Mouse (Mus musculus): ENCODE measurements around the gene Tmem108. TPM values are rescaled to one million over a fixed set of nuclear protein-coding genes. Genes with fewer than 3 reads are reported as not detected.

The Tmem108 gene
- polyA plus RNA-seq, 1 experiment from 2014 or later = 3.3 TPM

GRCm38 (mm10) chr9:103657183-103657975, 104.3 kb downstream of the Tmem108 start:
- ATAC-seq = no peak
- H3K36me3 ChIP-seq (ENCODE audit: control insufficient read depth, insufficient read depth) = no peaks in the 10 kb centered on the region
- H3K27ac ChIP-seq (ENCODE audit: low read depth, low read length) = no peak overlapping the region
- no peak overlapping the region for H3K4me3 ChIP-seq (ENCODE audit: low read depth, low read length)
- H3K4me1 ChIP-seq (replicated peaks; ENCODE audit: control insufficient read depth, insufficient read depth, low read length) = no peaks in the 10 kb centered on the region
- no peaks in the 10 kb centered on the region for H3K9me3 ChIP-seq (ENCODE audit: control insufficient read depth)
- H3K4me2 ChIP-seq (replicated peaks; ENCODE audit: low read depth) = no peak overlapping the region
- WGBS = 63% methylated on average over 13 of the region's 13 CpGs
- no peaks in the 10 kb centered on the region for H3K27me3 ChIP-seq (replicated peaks; ENCODE audit: control insufficient read depth, insufficient read depth, low read length)
- TF ChIP-seq CTCF (IDR thresholded peaks at IDR 0.05; ENCODE audit: low read depth) = no peak
- H3K9ac ChIP-seq (ENCODE audit: low read depth, low read length) = no peak overlapping the region

- Histone ChIP-seq H3K9me3 (ENCODE audit: control insufficient read depth) (no peaks in the 10 kb centered on the region), H3K4me1 (replicated peaks; ENCODE audit: control insufficient read depth, insufficient read depth, low read length) (no peaks in the 10 kb centered on the region), H3K4me3 (ENCODE audit: low read depth, low read length) (no peak overlapping the region), H3K9ac (ENCODE audit: low read depth, low read length) (no peak overlapping the region), H3K4me2 (replicated peaks; ENCODE audit: low read depth) (no peak overlapping the region), H3K27me3 (replicated peaks; ENCODE audit: control insufficient read depth, insufficient read depth, low read length) (no peaks in the 10 kb centered on the region), H3K36me3 (ENCODE audit: control insufficient read depth, insufficient read depth) (no peaks in the 10 kb centered on the region), H3K27ac (ENCODE audit: low read depth, low read length) (no peak overlapping the region)
- TF ChIP-seq CTCF (IDR thresholded peaks at IDR 0.05; ENCODE audit: low read depth) = no peak
- WGBS = 30% methylated on average over 10 of the region's 10 CpGs
- ATAC-seq = no peak
These were observed 107.5 kb downstream of the Tmem108 start for GRCm38 (mm10) chr9:103653995-103654587.

GRCm38 (mm10) chr9:103652127-103652882, 109.3 kb downstream of the Tmem108 start:
- Histone ChIP-seq H3K27me3 (replicated peaks; ENCODE audit: control insufficient read depth, insufficient read depth, low read length) (no peaks in the 10 kb centered on the region), H3K4me1 (replicated peaks; ENCODE audit: control insufficient read depth, insufficient read depth, low read length) (no peaks in the 10 kb centered on the region), H3K4me2 (replicated peaks; ENCODE audit: low read depth) (no peak overlapping the region), H3K9ac (ENCODE audit: low read depth, low read length) (no peak overlapping the region), H3K27ac (ENCODE audit: low read depth, low read length) (no peak overlapping the region), H3K9me3 (ENCODE audit: control insufficient read depth) (no peaks in the 10 kb centered on the region), H3K36me3 (ENCODE audit: control insufficient read depth, insufficient read depth) (no peaks in the 10 kb centered on the region), H3K4me3 (ENCODE audit: low read depth, low read length) (no peak overlapping the region)
- TF ChIP-seq CTCF (IDR thresholded peaks at IDR 0.05; ENCODE audit: low read depth) = no peak
- WGBS = 60% methylated on average over 8 of the region's 8 CpGs
- ATAC-seq = no peak

- WGBS = 70% methylated on average over 2 of the region's 2 CpGs
- Histone ChIP-seq H3K27me3 (replicated peaks; ENCODE audit: control insufficient read depth, insufficient read depth, low read length) (no peaks in the 10 kb centered on the region), H3K27ac (ENCODE audit: low read depth, low read length) (no peak overlapping the region), H3K9me3 (ENCODE audit: control insufficient read depth) (no peaks in the 10 kb centered on the region), H3K4me3 (ENCODE audit: low read depth, low read length) (no peak overlapping the region), H3K36me3 (ENCODE audit: control insufficient read depth, insufficient read depth) (no peaks in the 10 kb centered on the region), H3K4me2 (replicated peaks; ENCODE audit: low read depth) (no peak overlapping the region), H3K9ac (ENCODE audit: low read depth, low read length) (no peak overlapping the region), H3K4me1 (replicated peaks; ENCODE audit: control insufficient read depth, insufficient read depth, low read length) (no peaks in the 10 kb centered on the region)
- no peak for TF ChIP-seq CTCF (IDR thresholded peaks at IDR 0.05; ENCODE audit: low read depth)
- ATAC-seq = no peak
These were observed 115.0 kb downstream of the Tmem108 start for GRCm38 (mm10) chr9:103646605-103647004.

GRCm38 (mm10) chr9:103645724-103646123, 115.9 kb downstream of the Tmem108 start:
- H3K4me3 ChIP-seq (ENCODE audit: low read depth, low read length) = no peak overlapping the region
- H3K4me1 ChIP-seq (replicated peaks; ENCODE audit: control insufficient read depth, insufficient read depth, low read length) = no peaks in the 10 kb centered on the region
- 87% methylated on average over 7 of the region's 7 CpGs for WGBS
- H3K9ac ChIP-seq (ENCODE audit: low read depth, low read length) = no peak overlapping the region
- H3K27ac ChIP-seq (ENCODE audit: low read depth, low read length) = no peak overlapping the region
- no peak for ATAC-seq
- H3K27me3 ChIP-seq (replicated peaks; ENCODE audit: control insufficient read depth, insufficient read depth, low read length) = no peaks in the 10 kb centered on the region
- no peaks in the 10 kb centered on the region for H3K9me3 ChIP-seq (ENCODE audit: control insufficient read depth)
- no peak overlapping the region for H3K4me2 ChIP-seq (replicated peaks; ENCODE audit: low read depth)
- H3K36me3 ChIP-seq (ENCODE audit: control insufficient read depth, insufficient read depth) = no peaks in the 10 kb centered on the region
- TF ChIP-seq CTCF (IDR thresholded peaks at IDR 0.05; ENCODE audit: low read depth) = no peak

- H3K4me3 ChIP-seq (ENCODE audit: low read depth, low read length) = no peak overlapping the region
- H3K9me3 ChIP-seq (ENCODE audit: control insufficient read depth) = no peaks in the 10 kb centered on the region
- H3K4me1 ChIP-seq (replicated peaks; ENCODE audit: control insufficient read depth, insufficient read depth, low read length) = no peaks in the 10 kb centered on the region
- no peak for ATAC-seq
- no peaks in the 10 kb centered on the region for H3K27me3 ChIP-seq (replicated peaks; ENCODE audit: control insufficient read depth, insufficient read depth, low read length)
- no peaks in the 10 kb centered on the region for H3K36me3 ChIP-seq (ENCODE audit: control insufficient read depth, insufficient read depth)
- H3K4me2 ChIP-seq (replicated peaks; ENCODE audit: low read depth) = no peak overlapping the region
- WGBS = 76% methylated on average over 10 of the region's 10 CpGs
- no peak overlapping the region for H3K27ac ChIP-seq (ENCODE audit: low read depth, low read length)
- H3K9ac ChIP-seq (ENCODE audit: low read depth, low read length) = no peak overlapping the region
- no peak for TF ChIP-seq CTCF (IDR thresholded peaks at IDR 0.05; ENCODE audit: low read depth)
These were observed 119.3 kb downstream of the Tmem108 start for GRCm38 (mm10) chr9:103642300-103642699.
